Mouse (Mus musculus): ENCODE results near the gene Elmo1. TPM values are rescaled to one million over a fixed set of nuclear protein-coding genes. Genes with fewer than 3 reads are reported as not detected.

Gene Elmo1
- polyA plus RNA-seq, 1 experiment from 2014 or later = 49.5 TPM

DNA sequence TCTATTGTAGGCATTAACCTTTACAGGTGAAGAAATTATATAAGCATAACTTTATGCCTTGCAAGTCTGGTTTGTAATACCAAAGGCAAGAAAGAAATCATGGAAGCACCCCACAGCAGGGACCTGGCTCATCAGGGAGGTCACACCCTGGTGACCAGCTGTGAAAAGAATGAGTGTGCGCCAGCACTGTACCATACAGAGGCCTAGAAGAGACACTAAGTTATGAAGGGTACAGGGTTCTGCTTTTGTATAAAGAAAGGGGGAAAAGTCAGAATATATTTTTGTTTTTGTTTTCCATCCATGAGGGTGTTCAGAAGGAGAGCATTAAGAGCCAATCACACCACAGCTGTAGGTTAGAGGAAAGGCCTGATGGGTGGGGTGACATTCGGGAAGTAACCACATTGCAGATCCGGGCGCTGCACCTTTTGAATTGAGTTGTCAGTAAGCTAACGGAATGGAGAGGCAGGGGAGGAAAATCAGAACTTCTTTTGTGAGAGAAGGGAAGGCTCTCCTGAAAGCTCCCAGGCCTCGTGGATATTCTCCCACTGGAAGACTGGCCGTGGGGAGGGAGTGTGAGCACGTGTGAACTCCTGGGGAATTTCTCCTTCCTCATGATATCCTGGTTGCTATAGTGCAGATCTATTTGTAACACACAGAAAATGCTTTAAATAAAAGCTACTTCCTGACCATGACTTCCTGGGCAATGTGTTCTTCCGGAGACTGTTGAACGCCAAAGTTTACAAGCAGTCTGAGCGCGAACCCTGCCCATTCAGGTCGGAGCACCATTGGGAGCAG lies 94.0 kb downstream of the Elmo1 start:
- H3K27ac ChIP-seq (ENCODE audit: low read depth, low read length) = no peak overlapping the region
- H3K4me2 ChIP-seq (ENCODE audit: low read depth, low read length) = no peak overlapping the region
- H3K9ac ChIP-seq (replicated peaks; ENCODE audit: low read depth, low read length) = no peak overlapping the region
- no peaks in the 10 kb centered on the region for H3K27me3 ChIP-seq (ENCODE audit: control insufficient read depth, insufficient read depth, low read length)
- 73% methylated on average over 13 of the region's 13 CpGs for WGBS
- no peak overlapping the region for H3K4me3 ChIP-seq (ENCODE audit: low read depth, low read length)
- H3K36me3 ChIP-seq (ENCODE audit: control insufficient read depth, insufficient read depth, low read length) = no peaks in the 10 kb centered on the region
- no peaks in the 10 kb centered on the region for H3K9me3 ChIP-seq (ENCODE audit: control insufficient read depth, low read length)
- no peak for ATAC-seq (ENCODE audit: low read depth)
- H3K4me1 ChIP-seq (ENCODE audit: control insufficient read depth, insufficient read depth, low read length) = peaks cover 8% of the 10 kb centered on the region; the same call in 1 of the 2 replicates

DNA sequence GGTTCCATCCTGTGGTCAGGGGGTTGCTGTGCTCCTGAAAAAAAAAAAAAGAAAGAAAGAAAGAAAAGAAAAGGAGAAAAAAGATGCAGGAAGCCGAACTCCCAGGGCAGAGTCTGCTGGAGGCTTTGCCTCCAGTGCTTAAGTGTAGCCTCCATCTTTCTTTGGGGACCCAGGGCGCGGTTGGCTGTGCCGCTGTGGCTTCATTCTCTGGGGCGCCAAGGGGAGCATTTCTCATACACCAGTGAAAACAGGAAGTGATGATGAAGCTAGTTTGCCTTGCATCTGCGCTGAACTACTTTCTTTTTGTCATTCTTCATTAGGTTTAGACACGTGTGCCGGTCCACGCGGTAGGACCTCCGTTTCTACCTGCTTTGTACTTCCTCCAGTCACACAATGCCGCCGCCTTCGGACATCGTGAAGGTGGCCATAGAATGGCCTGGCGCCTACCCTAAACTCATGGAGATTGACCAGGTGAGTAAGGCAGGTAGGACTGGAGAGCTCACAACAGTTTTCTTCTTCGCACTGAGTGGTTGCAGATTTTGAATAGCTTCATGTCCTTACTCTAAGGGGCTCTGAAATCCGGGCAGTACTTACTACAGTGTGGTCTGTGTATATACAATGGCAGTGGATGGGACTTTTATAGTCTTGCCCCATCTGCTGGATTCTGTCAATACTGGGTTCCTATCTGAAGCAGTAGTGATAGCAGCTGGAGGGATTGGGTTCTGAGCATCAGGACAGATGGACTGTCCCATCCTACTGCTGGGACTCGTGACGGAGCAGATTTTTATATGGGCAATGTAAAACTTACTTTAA lies 94.8 kb downstream of the Elmo1 start:
- Histone ChIP-seq H3K4me3 (ENCODE audit: low read depth, low read length) (no peak overlapping the region), H3K4me1 (ENCODE audit: control insufficient read depth, insufficient read depth, low read length) (peaks cover 8% of the 10 kb centered on the region; the same call in 1 of the 2 replicates), H3K36me3 (ENCODE audit: control insufficient read depth, insufficient read depth, low read length) (no peaks in the 10 kb centered on the region), H3K4me2 (ENCODE audit: low read depth, low read length) (no peak overlapping the region), H3K9me3 (ENCODE audit: control insufficient read depth, low read length) (no peaks in the 10 kb centered on the region), H3K27ac (ENCODE audit: low read depth, low read length) (no peak overlapping the region), H3K27me3 (ENCODE audit: control insufficient read depth, insufficient read depth, low read length) (no peaks in the 10 kb centered on the region), H3K9ac (replicated peaks; ENCODE audit: low read depth, low read length) (no peak overlapping the region)
- WGBS = 93% methylated on average over 20 of the region's 20 CpGs
- ATAC-seq (ENCODE audit: low read depth) = no peak

GRCm38 (mm10) chr13:20185847-20186213 lies 95.4 kb downstream of the Elmo1 start:
- Histone ChIP-seq H3K9ac (replicated peaks; ENCODE audit: low read depth, low read length) (no peak overlapping the region), H3K4me1 (ENCODE audit: control insufficient read depth, insufficient read depth, low read length) (peaks cover 8% of the 10 kb centered on the region; the same call in 1 of the 2 replicates), H3K27me3 (ENCODE audit: control insufficient read depth, insufficient read depth, low read length) (no peaks in the 10 kb centered on the region), H3K4me3 (ENCODE audit: low read depth, low read length) (no peak overlapping the region), H3K4me2 (ENCODE audit: low read depth, low read length) (no peak overlapping the region), H3K27ac (ENCODE audit: low read depth, low read length) (no peak overlapping the region), H3K36me3 (ENCODE audit: control insufficient read depth, insufficient read depth, low read length) (no peaks in the 10 kb centered on the region), H3K9me3 (ENCODE audit: control insufficient read depth, low read length) (no peaks in the 10 kb centered on the region)
- ATAC-seq (ENCODE audit: low read depth) = no peak
- 78% methylated on average over 4 of the region's 4 CpGs for WGBS

GRCm38 (mm10) chr13:20187647-20188046 lies 97.3 kb downstream of the Elmo1 start:
- Histone ChIP-seq H3K27ac (ENCODE audit: low read depth, low read length) (no peak overlapping the region), H3K4me3 (ENCODE audit: low read depth, low read length) (no peak overlapping the region), H3K27me3 (ENCODE audit: control insufficient read depth, insufficient read depth, low read length) (no peaks in the 10 kb centered on the region), H3K4me2 (ENCODE audit: low read depth, low read length) (no peak overlapping the region), H3K9me3 (ENCODE audit: control insufficient read depth, low read length) (no peaks in the 10 kb centered on the region), H3K36me3 (ENCODE audit: control insufficient read depth, insufficient read depth, low read length) (no peaks in the 10 kb centered on the region), H3K9ac (replicated peaks; ENCODE audit: low read depth, low read length) (no peak overlapping the region), H3K4me1 (ENCODE audit: control insufficient read depth, insufficient read depth, low read length) (peaks cover 7% of the 10 kb centered on the region; the same call in 1 of the 2 replicates)
- no peak for ATAC-seq (ENCODE audit: low read depth)
- 84% methylated on average over 2 of the region's 2 CpGs for WGBS

DNA sequence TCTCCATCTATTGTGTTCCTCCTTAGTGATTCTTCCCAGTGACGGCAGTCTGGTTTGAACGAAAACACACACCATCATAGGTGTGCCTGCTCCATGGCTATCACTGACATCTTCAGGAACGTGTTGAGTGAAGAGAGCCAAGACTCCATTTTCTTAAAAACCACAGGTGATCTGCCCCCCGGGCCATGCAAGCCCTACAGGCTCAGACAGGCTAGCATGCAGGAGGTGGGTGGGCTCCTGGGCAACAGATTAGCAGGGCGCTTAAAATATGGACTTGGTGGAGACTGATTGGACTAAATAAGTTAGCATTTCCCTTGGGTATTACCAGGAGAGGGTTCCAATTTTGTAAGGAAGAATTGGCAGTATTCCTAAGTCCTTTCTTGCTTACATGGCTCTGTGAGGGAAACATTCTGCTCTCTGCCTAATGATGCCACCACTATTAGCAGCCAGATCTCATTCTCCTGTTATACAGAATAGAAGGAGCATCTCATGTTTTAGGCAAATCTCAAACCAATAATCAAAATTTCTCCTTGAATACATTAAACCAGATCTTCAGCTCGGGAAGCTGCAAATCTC lies 101.7 kb downstream of the Elmo1 start:
- no peaks in the 10 kb centered on the region for H3K36me3 ChIP-seq (ENCODE audit: control insufficient read depth, insufficient read depth, low read length)
- no peaks in the 10 kb centered on the region for H3K4me1 ChIP-seq (ENCODE audit: control insufficient read depth, insufficient read depth, low read length)
- ATAC-seq (ENCODE audit: low read depth) = no peak
- no peak overlapping the region for H3K27ac ChIP-seq (ENCODE audit: low read depth, low read length)
- no peaks in the 10 kb centered on the region for H3K27me3 ChIP-seq (ENCODE audit: control insufficient read depth, insufficient read depth, low read length)
- H3K9me3 ChIP-seq (ENCODE audit: control insufficient read depth, low read length) = no peaks in the 10 kb centered on the region
- no peak overlapping the region for H3K4me2 ChIP-seq (ENCODE audit: low read depth, low read length)
- no peak overlapping the region for H3K9ac ChIP-seq (replicated peaks; ENCODE audit: low read depth, low read length)
- WGBS = 83% methylated on average over 6 of the region's 6 CpGs
- no peak overlapping the region for H3K4me3 ChIP-seq (ENCODE audit: low read depth, low read length)

DNA sequence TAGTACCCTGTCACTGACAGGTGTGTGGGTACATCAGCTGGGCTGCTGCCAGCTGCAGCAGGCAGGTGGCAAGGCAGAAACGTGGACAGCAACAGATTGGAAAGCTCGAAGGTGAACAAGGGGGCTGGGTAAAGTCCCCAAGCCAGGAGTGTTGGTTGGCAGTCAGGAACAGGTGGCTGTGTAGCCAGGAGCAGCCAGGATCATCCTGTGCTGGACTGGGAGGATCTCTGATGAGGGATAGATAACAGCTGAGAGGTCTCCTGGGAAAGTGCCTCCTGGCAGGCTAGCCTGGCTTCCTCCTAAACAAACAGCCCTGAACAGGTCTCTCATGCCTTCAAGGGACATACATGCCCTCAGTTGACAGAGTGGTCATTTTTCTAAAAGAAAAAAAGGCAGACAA lies 110.2 kb downstream of the Elmo1 start:
- no peak overlapping the region for H3K27ac ChIP-seq (ENCODE audit: low read depth, low read length)
- no peak overlapping the region for H3K4me3 ChIP-seq (ENCODE audit: low read depth, low read length)
- H3K9ac ChIP-seq (replicated peaks; ENCODE audit: low read depth, low read length) = no peak overlapping the region
- ATAC-seq (ENCODE audit: low read depth) = no peak
- no peaks in the 10 kb centered on the region for H3K9me3 ChIP-seq (ENCODE audit: control insufficient read depth, low read length)
- WGBS = 63% methylated on average over 2 of the region's 2 CpGs
- H3K27me3 ChIP-seq (ENCODE audit: control insufficient read depth, insufficient read depth, low read length) = no peaks in the 10 kb centered on the region
- H3K36me3 ChIP-seq (ENCODE audit: control insufficient read depth, insufficient read depth, low read length) = no peaks in the 10 kb centered on the region
- no peak overlapping the region for H3K4me2 ChIP-seq (ENCODE audit: low read depth, low read length)
- H3K4me1 ChIP-seq (ENCODE audit: control insufficient read depth, insufficient read depth, low read length) = no peaks in the 10 kb centered on the region

DNA sequence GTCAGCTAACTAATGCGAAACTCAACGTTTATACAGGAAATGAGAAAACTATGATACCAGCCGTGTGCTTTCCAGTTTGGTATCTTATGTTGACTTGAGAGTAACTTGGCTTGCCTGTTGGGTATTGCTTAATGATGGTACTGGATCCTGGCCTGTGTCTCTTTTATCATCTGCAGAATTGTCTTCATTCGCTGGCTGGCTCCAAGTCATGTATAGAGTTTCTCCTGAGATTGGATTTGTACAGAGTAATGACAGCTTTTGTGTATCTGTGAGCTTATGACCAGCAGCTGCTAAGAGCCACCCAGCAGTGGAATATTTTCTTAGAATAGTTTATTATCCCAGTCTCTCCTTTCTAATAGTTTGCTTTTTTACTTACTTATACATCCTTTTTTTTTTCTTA lies 112.2 kb downstream of the Elmo1 start:
- H3K4me3 ChIP-seq (ENCODE audit: low read depth, low read length) = no peak overlapping the region
- WGBS = 96% methylated on average over 4 of the region's 4 CpGs

GRCm38 (mm10) chr13:20204165-20204564 lies 113.8 kb downstream of the Elmo1 start:
- ATAC-seq (ENCODE audit: low read depth) = no peak

More for the DNA sequence above, 112.2 kb downstream of the Elmo1 start:
- H3K9me3 ChIP-seq (ENCODE audit: control insufficient read depth, low read length) = no peaks in the 10 kb centered on the region
- no peak for ATAC-seq (ENCODE audit: low read depth)
- no peaks in the 10 kb centered on the region for H3K27me3 ChIP-seq (ENCODE audit: control insufficient read depth, insufficient read depth, low read length)
- no peaks in the 10 kb centered on the region for H3K36me3 ChIP-seq (ENCODE audit: control insufficient read depth, insufficient read depth, low read length)
- H3K27ac ChIP-seq (ENCODE audit: low read depth, low read length) = no peak overlapping the region
- H3K4me2 ChIP-seq (ENCODE audit: low read depth, low read length) = no peak overlapping the region
- no peaks in the 10 kb centered on the region for H3K4me1 ChIP-seq (ENCODE audit: control insufficient read depth, insufficient read depth, low read length)
- H3K9ac ChIP-seq (replicated peaks; ENCODE audit: low read depth, low read length) = no peak overlapping the region

More at GRCm38 (mm10) chr13:20204165-20204564, 113.8 kb downstream of the Elmo1 start:
- Histone ChIP-seq H3K9ac (replicated peaks; ENCODE audit: low read depth, low read length) (no peak overlapping the region), H3K9me3 (ENCODE audit: control insufficient read depth, low read length) (no peaks in the 10 kb centered on the region), H3K27ac (ENCODE audit: low read depth, low read length) (no peak overlapping the region), H3K4me3 (ENCODE audit: low read depth, low read length) (no peak overlapping the region), H3K4me2 (ENCODE audit: low read depth, low read length) (no peak overlapping the region), H3K36me3 (ENCODE audit: control insufficient read depth, insufficient read depth, low read length) (no peaks in the 10 kb centered on the region), H3K4me1 (ENCODE audit: control insufficient read depth, insufficient read depth, low read length) (no peaks in the 10 kb centered on the region), H3K27me3 (ENCODE audit: control insufficient read depth, insufficient read depth, low read length) (no peaks in the 10 kb centered on the region)
